Mouse (Mus musculus): ENCODE results near the gene Ift57. TPM values are rescaled to one million over a fixed set of nuclear protein-coding genes. Genes with fewer than 3 reads are reported as not detected.

Gene Ift57
- total RNA-seq, 2 experiments from 2014 or later = 6.7 to 7.3 TPM

- no peak for DNase-seq (ENCODE audit: low spot score)
Observed at GRCm38 (mm10) chr16:49790575-49791465, 91.8 kb downstream of the Ift57 start.

GRCm38 (mm10) chr16:49792446-49792878 lies 93.4 kb downstream of the Ift57 start:
- peak; percentile 5 for DNase-seq (ENCODE audit: low spot score)

GRCm38 (mm10) chr16:49793596-49793995 lies 94.6 kb downstream of the Ift57 start:
- DNase-seq (ENCODE audit: low spot score) = no peak

GRCm38 (mm10) chr16:49796271-49796670 lies 97.2 kb downstream of the Ift57 start:
- DNase-seq (ENCODE audit: low spot score) = no peak

- no peak for DNase-seq (ENCODE audit: low spot score)
Observed at GRCm38 (mm10) chr16:49796954-49797353, 97.9 kb downstream of the Ift57 start.

- no peak for DNase-seq (ENCODE audit: low spot score)
Observed at GRCm38 (mm10) chr16:49798790-49799189, 99.8 kb downstream of the Ift57 start.

- no peak for DNase-seq (ENCODE audit: low spot score)
Observed at GRCm38 (mm10) chr16:49799597-49800561, 100.8 kb downstream of the Ift57 start, which contains the start of gene Cd47. Gene Cd47, plus strand, starts transcription at chr16:49800533.

GRCm38 (mm10) chr16:49800996-49801395 lies 102.0 kb downstream of the Ift57 start:
- DNase-seq (ENCODE audit: low spot score) = no peak

GRCm38 (mm10) chr16:49801399-49801798 lies 102.4 kb downstream of the Ift57 start:
- DNase-seq (ENCODE audit: low spot score) = no peak

- DNase-seq (ENCODE audit: low spot score) = no peak
Observed at GRCm38 (mm10) chr16:49802993-49803392, 104.0 kb downstream of the Ift57 start.

- no peak for DNase-seq (ENCODE audit: low spot score)
Observed at GRCm38 (mm10) chr16:49803932-49804461, 105.0 kb downstream of the Ift57 start.

- no peak for DNase-seq (ENCODE audit: low spot score)
Observed at GRCm38 (mm10) chr16:49806920-49807319, 107.9 kb downstream of the Ift57 start.

- DNase-seq (ENCODE audit: low spot score) = no peak
Observed at GRCm38 (mm10) chr16:49807419-49807841, 108.4 kb downstream of the Ift57 start.

GRCm38 (mm10) chr16:49807862-49808430 lies 108.9 kb downstream of the Ift57 start:
- DNase-seq (ENCODE audit: low spot score) = no peak

- DNase-seq (ENCODE audit: low spot score) = no peak
Observed at GRCm38 (mm10) chr16:49811897-49812296, 112.9 kb downstream of the Ift57 start.

GRCm38 (mm10) chr16:49812821-49813616 lies 114.0 kb downstream of the Ift57 start:
- DNase-seq (ENCODE audit: low spot score) = no peak

GRCm38 (mm10) chr16:49814419-49814818 lies 115.4 kb downstream of the Ift57 start:
- no peak for DNase-seq (ENCODE audit: low spot score)

Measured in gastrocnemius, adult 18-20 months (tissue).